Mouse (Mus musculus): ENCODE data around the gene Prf1. TPM values are rescaled to one million over a fixed set of nuclear protein-coding genes. Genes with fewer than 3 reads are reported as not detected.

The Prf1 gene
- polyA plus RNA-seq, 1 experiment from 2014 or later, result not detected

DNA sequence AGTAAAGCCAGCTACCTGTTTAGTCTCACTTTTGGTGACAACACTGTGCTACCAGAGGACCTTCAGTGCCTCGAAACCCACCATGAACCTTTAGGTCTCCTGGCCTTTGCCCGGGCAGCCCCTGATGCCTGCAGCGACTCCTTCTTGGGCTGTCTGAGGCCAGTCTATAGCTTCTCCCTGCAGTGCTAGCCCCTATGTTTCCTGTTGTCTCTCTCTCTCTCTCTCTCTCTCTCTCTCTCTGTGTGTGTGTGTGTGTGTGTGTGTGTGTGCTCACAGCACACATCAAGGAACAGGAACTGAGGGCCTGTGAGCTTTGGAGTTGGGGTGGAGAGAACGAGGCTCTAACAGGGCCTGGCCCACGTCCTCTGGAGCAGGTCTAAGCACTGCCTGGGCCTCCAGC, 39.0 kb downstream of the Prf1 start:
- Histone ChIP-seq H3K9me3 (ENCODE audit: control insufficient read depth, low read length) (no peaks in the 10 kb centered on the region), H3K4me3 (ENCODE audit: low read depth, low read length) (no peak overlapping the region), H3K9ac (ENCODE audit: low read length) (no peak overlapping the region), H3K4me2 (ENCODE audit: low read length) (no peak overlapping the region), H3K27me3 (replicated peaks; ENCODE audit: control insufficient read depth, insufficient read depth, low read length) (no peaks in the 10 kb centered on the region), H3K36me3 (ENCODE audit: control insufficient read depth, insufficient read depth, low read length) (peaks cover 14% of the 10 kb centered on the region), H3K4me1 (replicated peaks; ENCODE audit: control insufficient read depth, insufficient read depth, low read length) (no peaks in the 10 kb centered on the region), H3K27ac (ENCODE audit: low read depth) (no peak overlapping the region)
- ATAC-seq (replicated peaks; ENCODE audit: low FRiP score, low TSS enrichment, low read depth) (no peak; the same call in 1 of the 2 replicates), DNase-seq (ENCODE audit: low spot score) (no peak)
- WGBS, result 82% methylated on average over 5 of the region's 5 CpGs

DNA sequence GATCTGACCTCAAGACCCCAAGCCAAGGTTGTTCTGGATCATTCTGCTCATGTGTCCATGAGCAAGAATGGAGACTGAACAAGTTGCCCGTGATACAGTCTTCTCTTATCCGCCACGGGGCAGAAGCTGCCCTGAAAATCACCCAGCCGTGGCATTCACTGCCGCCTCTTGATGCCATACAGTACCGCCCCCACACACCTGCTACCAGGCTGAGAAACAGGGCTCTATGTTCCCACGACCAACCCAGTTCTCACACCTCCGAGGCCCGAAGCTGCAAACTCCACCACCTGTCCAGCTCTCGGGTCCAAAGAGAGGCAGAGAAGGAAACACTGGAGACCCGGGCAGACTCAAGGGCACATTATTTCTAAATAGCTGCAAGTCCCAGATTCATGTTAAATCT, 40.0 kb downstream of the Prf1 start:
- Histone ChIP-seq H3K27me3 (replicated peaks; ENCODE audit: control insufficient read depth, insufficient read depth, low read length) (no peaks in the 10 kb centered on the region), H3K36me3 (ENCODE audit: control insufficient read depth, insufficient read depth, low read length) (peaks cover 21% of the 10 kb centered on the region), H3K4me2 (ENCODE audit: low read length) (no peak overlapping the region), H3K9me3 (ENCODE audit: control insufficient read depth, low read length) (no peaks in the 10 kb centered on the region), H3K27ac (ENCODE audit: low read depth) (no peak overlapping the region), H3K4me1 (replicated peaks; ENCODE audit: control insufficient read depth, insufficient read depth, low read length) (no peaks in the 10 kb centered on the region), H3K9ac (ENCODE audit: low read length) (no peak overlapping the region), H3K4me3 (ENCODE audit: low read depth, low read length) (no peak overlapping the region)
- ATAC-seq (replicated peaks; ENCODE audit: low FRiP score, low TSS enrichment, low read depth), result no peak
- no peak for DNase-seq (ENCODE audit: low spot score)
- WGBS, result 88% methylated on average over 11 of the region's 11 CpGs

DNA sequence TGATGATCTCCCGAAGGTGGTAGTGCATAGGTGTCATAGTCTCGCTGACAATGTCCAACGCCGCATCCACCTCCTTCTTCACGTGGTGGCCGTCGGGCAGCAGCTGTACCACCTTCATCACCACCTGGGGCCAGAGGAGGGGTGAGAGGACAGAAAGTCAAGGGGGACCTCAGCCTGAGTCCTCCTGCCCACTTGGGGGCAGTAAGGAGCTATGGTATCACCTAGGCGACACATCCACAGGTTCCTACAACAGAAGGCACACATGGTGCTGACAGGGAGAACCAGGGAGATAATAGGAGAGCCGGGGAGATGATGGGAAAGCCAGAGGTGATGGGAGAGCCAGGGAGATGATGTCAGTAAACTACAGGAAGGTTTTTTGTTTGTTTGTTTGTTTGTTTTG, 41.6 kb downstream of the Prf1 start:
- Histone ChIP-seq H3K4me3 (ENCODE audit: low read depth, low read length) (no peak overlapping the region), H3K27me3 (replicated peaks; ENCODE audit: control insufficient read depth, insufficient read depth, low read length) (no peaks in the 10 kb centered on the region), H3K36me3 (ENCODE audit: control insufficient read depth, insufficient read depth, low read length) (peaks cover 18% of the 10 kb centered on the region), H3K9me3 (ENCODE audit: control insufficient read depth, low read length) (no peaks in the 10 kb centered on the region), H3K4me2 (ENCODE audit: low read length) (no peak overlapping the region), H3K27ac (ENCODE audit: low read depth) (no peak overlapping the region), H3K9ac (ENCODE audit: low read length) (no peak overlapping the region), H3K4me1 (replicated peaks; ENCODE audit: control insufficient read depth, insufficient read depth, low read length) (no peaks in the 10 kb centered on the region)
- ATAC-seq (replicated peaks; ENCODE audit: low FRiP score, low TSS enrichment, low read depth), result no peak
- 89% methylated on average over 9 of the region's 9 CpGs for WGBS
- no peak for DNase-seq (ENCODE audit: low spot score)

DNA sequence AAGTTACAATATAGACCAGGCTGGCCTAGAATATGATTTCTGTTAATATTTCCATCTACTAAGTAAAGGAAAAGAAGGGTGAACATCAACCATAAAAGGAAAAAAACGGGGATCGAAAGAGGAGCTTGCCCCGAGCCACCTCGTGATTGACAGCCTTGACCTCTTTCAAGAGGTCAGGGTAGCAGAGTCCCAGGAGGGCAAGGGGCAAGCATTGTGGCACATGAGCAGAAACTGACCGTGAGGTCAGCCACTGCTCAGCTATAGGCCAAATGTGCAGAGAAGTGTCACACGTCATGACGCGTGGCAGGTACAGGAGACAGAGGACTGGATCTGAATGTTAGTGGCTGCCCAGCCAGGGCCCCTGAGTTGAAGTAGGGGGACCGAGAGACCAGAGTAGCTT, 42.6 kb downstream of the Prf1 start:
- no peak for DNase-seq (ENCODE audit: low spot score)
- ATAC-seq (replicated peaks; ENCODE audit: low FRiP score, low TSS enrichment, low read depth), result no peak
- Histone ChIP-seq H3K4me2 (ENCODE audit: low read length) (no peak overlapping the region), H3K4me3 (ENCODE audit: low read depth, low read length) (no peak overlapping the region), H3K4me1 (replicated peaks; ENCODE audit: control insufficient read depth, insufficient read depth, low read length) (no peaks in the 10 kb centered on the region), H3K36me3 (ENCODE audit: control insufficient read depth, insufficient read depth, low read length) (peaks cover 18% of the 10 kb centered on the region), H3K27me3 (replicated peaks; ENCODE audit: control insufficient read depth, insufficient read depth, low read length) (no peaks in the 10 kb centered on the region), H3K27ac (ENCODE audit: low read depth) (no peak overlapping the region), H3K9ac (ENCODE audit: low read length) (no peak overlapping the region), H3K9me3 (ENCODE audit: control insufficient read depth, low read length) (no peaks in the 10 kb centered on the region)
- 77% methylated on average over 9 of the region's 9 CpGs for WGBS

DNA sequence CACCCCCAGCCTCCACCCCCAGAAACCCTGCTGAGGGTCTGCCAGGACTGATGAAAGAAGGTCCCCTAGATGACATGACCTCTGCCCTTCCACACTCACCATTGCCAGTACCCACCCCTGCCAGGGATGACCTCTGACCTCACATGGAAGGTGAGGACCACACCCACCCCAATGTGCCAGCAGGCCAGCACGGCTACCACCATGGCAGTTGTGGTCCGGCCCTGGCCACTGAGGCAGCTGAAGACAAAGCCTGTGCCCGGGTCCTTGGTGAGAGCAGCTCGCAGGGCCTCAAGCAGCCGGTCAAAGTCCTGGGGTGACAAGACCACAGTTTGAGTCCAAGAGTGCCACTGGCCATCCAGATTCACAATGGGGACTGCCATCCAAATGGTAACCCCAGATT, 43.4 kb downstream of the Prf1 start:
- peaks cover 18% of the 10 kb centered on the region for H3K36me3 ChIP-seq (ENCODE audit: control insufficient read depth, insufficient read depth, low read length)
- 89% methylated on average over 5 of the region's 5 CpGs for whole genome bisulfite sequencing
- peaks cover 2% of the 10 kb centered on the region; the same call in 1 of the 2 replicates for H3K4me1 ChIP-seq (replicated peaks; ENCODE audit: control insufficient read depth, insufficient read depth, low read length)
- no peaks in the 10 kb centered on the region for H3K27me3 ChIP-seq (replicated peaks; ENCODE audit: control insufficient read depth, insufficient read depth, low read length)
- no peak for ATAC-seq (replicated peaks; ENCODE audit: low FRiP score, low TSS enrichment, low read depth)
- no peak overlapping the region for H3K9ac ChIP-seq (ENCODE audit: low read length)
- H3K27ac ChIP-seq (ENCODE audit: low read depth), result no peak overlapping the region
- no peak overlapping the region for H3K4me2 ChIP-seq (ENCODE audit: low read length)
- no peaks in the 10 kb centered on the region for H3K9me3 ChIP-seq (ENCODE audit: control insufficient read depth, low read length)
- no peak overlapping the region for H3K4me3 ChIP-seq (ENCODE audit: low read depth, low read length)
- DNase-seq (ENCODE audit: low spot score), result no peak

DNA sequence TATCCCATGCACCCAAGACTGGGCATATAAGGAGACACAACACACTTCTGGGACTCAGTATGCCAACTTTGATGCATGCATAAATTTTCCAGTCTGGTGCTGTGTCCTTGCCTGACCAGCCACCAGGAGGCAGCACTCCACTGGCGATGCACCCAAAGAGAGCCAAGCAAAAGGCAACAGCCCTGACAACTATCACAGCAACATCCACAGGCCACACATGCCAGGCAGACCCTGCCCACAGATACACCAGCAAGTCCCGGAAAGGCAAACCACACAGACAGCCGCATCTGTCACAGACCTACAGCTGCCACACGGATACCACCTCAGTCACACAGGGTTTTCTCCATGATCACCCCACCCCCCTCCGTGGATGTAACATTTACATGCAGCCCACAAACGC, 43.9 kb downstream of the Prf1 start:
- DNase-seq (ENCODE audit: low spot score) (peak; percentile 85), ATAC-seq (replicated peaks; ENCODE audit: low FRiP score, low TSS enrichment, low read depth) (no peak; the same call in 1 of the 2 replicates)
- Histone ChIP-seq H3K9me3 (ENCODE audit: control insufficient read depth, low read length) (no peaks in the 10 kb centered on the region), H3K27me3 (replicated peaks; ENCODE audit: control insufficient read depth, insufficient read depth, low read length) (no peaks in the 10 kb centered on the region), H3K4me3 (ENCODE audit: low read depth, low read length) (no peak overlapping the region), H3K27ac (ENCODE audit: low read depth) (no peak overlapping the region), H3K4me2 (ENCODE audit: low read length) (no peak overlapping the region), H3K36me3 (ENCODE audit: control insufficient read depth, insufficient read depth, low read length) (peaks cover 18% of the 10 kb centered on the region), H3K4me1 (replicated peaks; ENCODE audit: control insufficient read depth, insufficient read depth, low read length) (peaks cover 7% of the 10 kb centered on the region), H3K9ac (ENCODE audit: low read length) (no peak overlapping the region)
- WGBS, result 68% methylated on average over 6 of the region's 6 CpGs

DNA sequence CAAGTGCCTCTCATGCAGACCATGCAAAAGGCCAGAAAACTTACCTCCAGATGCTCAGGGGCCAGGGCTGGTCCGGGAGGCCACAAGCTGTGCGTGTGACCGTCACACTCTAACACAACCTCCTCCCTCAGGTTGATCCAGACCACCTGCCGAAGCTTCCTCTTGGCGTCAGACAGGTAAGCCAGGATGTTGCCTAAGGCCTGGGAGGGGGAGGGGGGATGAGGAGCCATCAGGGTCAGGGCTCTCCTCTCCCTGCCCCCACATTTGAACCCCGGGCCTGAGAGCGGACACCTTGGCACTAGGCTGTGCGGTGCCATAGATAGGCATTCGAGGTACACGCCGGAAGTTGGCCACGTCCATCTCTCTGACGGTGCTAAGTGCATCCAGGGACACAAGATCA, 45.1 kb downstream of the Prf1 start:
- DNase-seq (ENCODE audit: low spot score), result no peak
- no peak overlapping the region for H3K27ac ChIP-seq (ENCODE audit: low read depth)
- 91% methylated on average over 13 of the region's 13 CpGs for WGBS
- no peak overlapping the region for H3K4me2 ChIP-seq (ENCODE audit: low read length)
- no peak for ATAC-seq (replicated peaks; ENCODE audit: low FRiP score, low TSS enrichment, low read depth)
- peaks cover 15% of the 10 kb centered on the region for H3K4me1 ChIP-seq (replicated peaks; ENCODE audit: control insufficient read depth, insufficient read depth, low read length)
- no peak overlapping the region for H3K9ac ChIP-seq (ENCODE audit: low read length)
- no peak overlapping the region for H3K4me3 ChIP-seq (ENCODE audit: low read depth, low read length)
- no peaks in the 10 kb centered on the region for H3K9me3 ChIP-seq (ENCODE audit: control insufficient read depth, low read length)
- H3K27me3 ChIP-seq (replicated peaks; ENCODE audit: control insufficient read depth, insufficient read depth, low read length), result no peaks in the 10 kb centered on the region
- H3K36me3 ChIP-seq (ENCODE audit: control insufficient read depth, insufficient read depth, low read length), result peaks cover 18% of the 10 kb centered on the region

DNA sequence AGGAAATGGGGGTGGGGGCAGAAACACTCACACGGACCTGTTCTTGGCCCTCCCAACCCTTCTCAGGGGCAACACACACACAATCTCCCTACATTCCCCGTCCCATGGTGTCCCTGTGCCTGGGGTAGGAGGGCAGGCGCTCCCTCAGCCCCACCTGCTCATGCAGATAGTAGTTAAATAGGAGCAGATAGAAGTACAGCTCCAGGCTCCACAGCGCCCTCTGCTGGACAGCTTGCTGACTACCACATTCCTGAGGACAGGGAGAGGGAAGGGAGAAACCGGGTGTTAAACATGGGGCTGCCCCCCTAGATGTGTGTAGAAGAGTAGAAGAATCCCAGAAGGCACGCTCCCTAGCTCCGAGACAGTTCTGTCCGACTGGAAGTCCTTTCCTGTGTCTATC, 46.3 kb downstream of the Prf1 start:
- no peaks in the 10 kb centered on the region for H3K9me3 ChIP-seq (ENCODE audit: control insufficient read depth, low read length)
- H3K4me2 ChIP-seq (ENCODE audit: low read length), result no peak overlapping the region
- H3K27me3 ChIP-seq (replicated peaks; ENCODE audit: control insufficient read depth, insufficient read depth, low read length), result no peaks in the 10 kb centered on the region
- no peak overlapping the region for H3K9ac ChIP-seq (ENCODE audit: low read length)
- 62% methylated on average over 8 of the region's 8 CpGs for WGBS
- DNase-seq (ENCODE audit: low spot score), result peak; percentile 76
- H3K27ac ChIP-seq (ENCODE audit: low read depth), result no peak overlapping the region
- H3K4me1 ChIP-seq (replicated peaks; ENCODE audit: control insufficient read depth, insufficient read depth, low read length), result peaks cover 15% of the 10 kb centered on the region
- no peak for ATAC-seq (replicated peaks; ENCODE audit: low FRiP score, low TSS enrichment, low read depth)
- H3K4me3 ChIP-seq (ENCODE audit: low read depth, low read length), result no peak overlapping the region
- H3K36me3 ChIP-seq (ENCODE audit: control insufficient read depth, insufficient read depth, low read length), result peaks cover 22% of the 10 kb centered on the region

DNA sequence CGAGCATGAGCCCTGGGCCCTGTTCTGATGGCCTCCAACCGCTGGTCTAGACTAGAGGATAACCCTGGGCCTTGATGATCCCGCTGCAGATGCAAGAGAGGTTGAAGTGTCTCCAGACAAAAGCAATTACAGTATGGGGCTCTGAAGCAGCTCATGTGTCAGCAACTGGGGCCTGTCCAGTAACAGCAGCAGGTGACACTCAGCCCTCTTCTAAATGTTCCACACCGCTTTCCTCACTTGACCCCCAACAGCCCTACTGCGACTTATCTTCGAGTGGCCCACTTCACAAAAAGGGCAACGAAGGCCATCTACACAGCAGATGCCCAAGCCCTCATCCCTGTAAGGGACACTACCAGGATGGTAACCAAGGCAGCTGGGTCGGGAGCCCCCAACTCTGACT, 47.5 kb downstream of the Prf1 start:
- DNase-seq (ENCODE audit: low spot score), result no peak
- Histone ChIP-seq H3K9ac (ENCODE audit: low read length) (no peak overlapping the region), H3K9me3 (ENCODE audit: control insufficient read depth, low read length) (no peaks in the 10 kb centered on the region), H3K4me2 (ENCODE audit: low read length) (no peak overlapping the region), H3K4me1 (replicated peaks; ENCODE audit: control insufficient read depth, insufficient read depth, low read length) (peaks cover 15% of the 10 kb centered on the region), H3K27me3 (replicated peaks; ENCODE audit: control insufficient read depth, insufficient read depth, low read length) (no peaks in the 10 kb centered on the region), H3K27ac (ENCODE audit: low read depth) (no peak overlapping the region), H3K36me3 (ENCODE audit: control insufficient read depth, insufficient read depth, low read length) (peaks cover 33% of the 10 kb centered on the region), H3K4me3 (ENCODE audit: low read depth, low read length) (no peak overlapping the region)
- WGBS, result 71% methylated on average over 8 of the region's 8 CpGs
- no peak for ATAC-seq (replicated peaks; ENCODE audit: low FRiP score, low TSS enrichment, low read depth)

Measured in intestine, embryonic 14.5 days (tissue).